Mouse (Mus musculus): ENCODE measurements around the gene Bsx.

GRCm38 (mm10) chr9:40889389-40889788 is 15.5 kb downstream of the Bsx start:
- no peak for TF ChIP-seq MAFK (IDR thresholded peaks at IDR 0.05; ENCODE audit: insufficient read depth, low read depth, low read length)
- TF ChIP-seq CHD2 (IDR thresholded peaks at IDR 0.05; ENCODE audit: low read depth, low read length): no peak
- TF ChIP-seq ZNF384 (IDR thresholded peaks at IDR 0.05; ENCODE audit: low read depth, low read length): no peak

Data from ES-E14 (cell line).